Mouse (Mus musculus) kidney, postnatal 36 days (tissue): ENCODE results near the gene Hrh2.
A peak's percentile ranks its signal among the peaks of the same experiment; 100 is the strongest.

Experiments
- DNase-seq, 2 experiments: peaks; one replicate each; pipeline ENCODE4 v3.0.0; 2021 to 2022; ENCODE audit warnings: mixed read lengths in 2 of 2

Gene Hrh2

DNA sequence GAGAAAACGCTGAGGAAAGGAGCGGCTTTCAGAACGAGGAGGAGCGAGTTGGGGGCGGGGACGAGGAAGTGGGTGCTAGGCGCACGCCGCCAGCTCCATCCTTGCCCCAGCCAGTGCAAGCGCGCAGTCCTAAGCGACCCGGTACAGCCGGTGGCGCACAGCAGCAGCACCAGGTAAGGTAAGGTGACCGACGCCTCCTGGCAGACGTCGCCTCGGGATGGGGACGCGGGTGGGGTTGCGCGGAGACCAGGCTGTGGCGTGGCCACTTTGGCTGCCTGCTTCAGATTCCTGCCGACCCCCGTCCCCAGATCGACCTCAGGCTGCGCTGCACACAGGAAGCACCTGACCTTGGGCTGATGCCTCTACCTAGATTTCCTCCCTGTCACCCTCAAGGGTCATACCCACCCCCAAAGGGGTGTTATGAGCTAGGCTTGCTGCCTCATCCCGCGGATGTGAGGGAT, at the start of gene Hrh2:
Gene Hrh2 (plus strand): TSS at position 109 of the 461 bp plus-strand sequence.
- DNase-seq = peak in 1 of 2 experiments; percentile 14

DNA sequence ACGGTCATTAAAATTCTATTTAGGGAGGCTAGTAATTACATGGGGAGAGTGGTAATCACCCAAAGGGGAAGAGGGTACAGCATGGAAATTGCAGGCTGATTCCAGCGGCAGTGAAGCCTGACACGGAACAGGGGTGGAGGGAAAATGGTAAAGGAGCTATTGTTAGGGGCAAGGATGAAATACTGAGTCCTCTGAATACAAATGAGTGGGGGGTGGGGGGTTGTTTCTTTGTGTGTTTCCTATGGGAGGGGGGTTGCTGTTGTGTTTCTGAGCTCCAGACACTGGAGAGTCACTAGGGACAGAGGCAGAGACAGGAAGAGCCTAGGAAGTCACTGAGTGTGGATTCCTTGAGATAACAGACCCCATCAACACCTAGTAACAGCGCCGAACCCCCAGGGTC, 48.1 kb upstream of the Hrh2 start:
- DNase-seq = no peak

DNA sequence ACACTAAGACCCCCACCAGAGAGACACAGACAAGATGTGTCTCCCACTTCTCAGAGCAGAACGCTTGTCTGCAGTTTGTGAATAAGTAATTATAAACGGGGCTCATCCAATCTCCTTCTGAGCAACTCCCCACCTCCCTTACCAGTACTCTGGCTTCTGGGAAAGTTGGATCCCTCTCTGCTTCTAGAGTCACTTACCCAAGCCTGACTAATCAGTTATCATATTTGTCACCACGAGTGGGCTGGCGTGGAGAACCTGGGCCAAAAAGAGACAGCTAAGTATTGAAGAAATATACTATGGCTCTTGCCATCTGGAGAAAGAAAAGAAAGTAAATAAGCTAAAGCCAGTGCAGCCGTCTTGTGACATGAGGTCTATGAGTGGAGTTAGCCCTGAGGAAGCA, 47.3 kb upstream of the Hrh2 start:
- no peak for DNase-seq

DNA sequence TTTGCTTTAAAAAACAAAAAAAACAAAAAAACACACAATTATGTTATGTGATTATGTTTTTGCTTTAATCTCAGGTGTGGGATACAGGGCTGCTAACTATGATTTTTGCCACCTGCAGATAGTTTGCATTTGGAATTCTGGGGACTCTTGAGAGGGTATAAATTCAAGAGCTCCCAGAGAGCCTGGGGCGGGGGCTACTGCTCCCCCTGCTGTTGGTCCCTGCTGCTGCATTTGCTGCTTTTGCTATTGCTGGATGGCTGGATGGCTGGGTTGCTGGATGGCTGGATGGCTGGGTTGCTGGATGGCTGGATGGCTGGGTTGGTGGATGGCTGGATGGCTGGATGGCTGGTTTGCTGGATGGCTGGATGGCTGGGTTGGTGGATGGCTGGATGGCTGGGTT, 44.6 kb upstream of the Hrh2 start:
- DNase-seq = peak in 1 of 2 experiments; percentile 42

DNA sequence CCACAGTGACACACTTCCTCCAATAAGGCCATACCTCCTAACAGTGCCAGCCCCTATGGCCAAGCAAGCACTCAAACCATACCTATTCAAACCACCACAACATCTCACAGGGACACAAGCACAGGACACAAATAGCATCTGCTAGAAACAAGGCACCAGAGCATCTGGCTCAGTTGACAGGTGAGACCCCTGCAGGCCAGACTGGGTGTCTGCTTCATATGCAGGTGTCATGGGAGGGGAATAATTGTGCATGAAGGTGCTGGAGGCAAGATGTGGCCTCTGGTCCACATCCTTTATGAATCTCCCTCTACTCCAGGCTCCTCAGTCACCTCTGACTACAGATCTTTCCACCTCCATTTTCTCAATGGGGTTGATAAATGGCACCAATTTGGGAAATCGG, 39.5 kb upstream of the Hrh2 start:
- no peak for DNase-seq

DNA sequence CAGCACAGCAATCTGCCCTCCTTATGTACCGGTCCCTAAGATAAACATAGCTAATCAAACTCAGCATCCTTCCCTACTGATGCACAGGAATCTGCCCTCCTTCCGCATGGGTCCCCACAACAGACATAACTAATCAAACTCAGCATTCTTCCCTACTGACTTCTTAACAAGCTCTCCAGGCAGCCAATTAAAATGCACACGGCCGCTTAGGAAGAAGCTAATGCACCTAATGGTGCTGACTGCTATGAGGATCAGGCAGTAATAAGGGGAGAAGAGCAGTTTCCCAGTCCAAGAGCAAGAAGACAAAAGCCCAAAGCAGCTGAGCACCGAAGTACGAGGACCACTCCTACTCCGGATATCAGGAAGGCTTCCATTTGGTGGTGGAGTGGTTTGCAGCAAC, 39.0 kb upstream of the Hrh2 start:
- no peak for DNase-seq

DNA sequence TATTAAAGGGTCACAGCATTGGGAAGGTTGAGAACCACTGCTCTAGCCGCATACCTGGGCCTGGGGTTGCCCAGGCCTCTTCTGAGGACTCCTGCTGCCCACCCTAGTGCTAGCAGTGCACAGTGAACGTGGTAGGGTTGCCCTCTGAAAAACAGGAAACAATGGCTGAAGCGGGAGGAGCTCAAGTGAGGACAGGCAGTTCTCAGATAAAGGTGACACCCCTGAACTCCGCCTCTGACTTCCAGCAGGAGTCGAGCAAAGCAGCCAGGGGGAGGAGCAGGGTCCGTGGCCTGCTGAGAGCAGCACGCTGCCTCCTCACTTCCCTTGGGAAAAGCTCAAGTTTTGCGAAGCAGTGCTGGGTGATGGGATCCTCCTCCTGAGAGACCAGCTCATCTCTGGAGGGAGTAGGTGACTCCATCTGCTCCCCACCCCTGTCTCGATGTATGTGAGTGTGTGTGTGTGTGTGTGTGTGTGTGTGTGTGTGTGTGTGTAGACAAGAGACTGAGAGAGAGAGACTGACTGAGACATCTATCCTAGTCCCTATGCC, 38.2 kb upstream of the Hrh2 start:
- no peak for DNase-seq

DNA sequence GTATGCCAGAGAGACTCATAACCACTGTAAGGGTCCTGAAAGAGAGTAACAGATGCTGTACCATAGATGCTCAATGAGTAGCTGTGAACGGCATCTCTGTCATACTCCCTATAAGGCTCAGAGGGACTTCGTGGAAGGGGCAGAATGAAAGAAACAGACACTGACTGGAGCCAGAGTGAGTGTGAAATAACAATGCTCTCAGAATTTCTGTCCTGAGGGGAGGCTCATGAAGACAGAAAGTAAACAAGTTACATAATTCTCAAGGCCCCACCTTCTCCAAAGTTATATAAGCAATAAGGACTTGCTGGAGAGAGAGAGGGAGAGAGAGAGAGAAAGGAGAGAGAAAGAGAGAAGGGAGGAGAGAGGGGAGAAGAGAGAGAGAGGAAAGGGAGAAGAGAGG, 36.1 kb upstream of the Hrh2 start:
- DNase-seq = no peak

DNA sequence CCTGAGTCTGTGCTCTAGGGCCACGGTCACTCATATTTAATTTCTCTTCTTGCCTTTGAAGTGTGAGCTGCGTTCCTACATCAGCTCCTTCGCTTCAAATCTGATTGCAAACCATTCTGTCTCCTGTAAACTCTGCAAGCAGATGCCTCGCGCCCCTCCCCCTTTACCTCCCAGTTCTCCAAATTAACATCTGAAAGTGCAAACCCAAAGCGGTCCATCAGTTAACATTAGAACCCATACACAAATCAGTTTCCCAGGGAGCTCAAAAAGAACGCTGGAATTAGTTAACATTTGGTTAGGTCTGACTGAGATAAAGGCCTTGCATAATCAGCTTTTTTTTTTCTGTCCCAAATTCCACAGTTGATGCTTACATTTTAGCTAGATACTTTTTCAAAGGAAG, 32.7 kb upstream of the Hrh2 start:
- no peak for DNase-seq

DNA sequence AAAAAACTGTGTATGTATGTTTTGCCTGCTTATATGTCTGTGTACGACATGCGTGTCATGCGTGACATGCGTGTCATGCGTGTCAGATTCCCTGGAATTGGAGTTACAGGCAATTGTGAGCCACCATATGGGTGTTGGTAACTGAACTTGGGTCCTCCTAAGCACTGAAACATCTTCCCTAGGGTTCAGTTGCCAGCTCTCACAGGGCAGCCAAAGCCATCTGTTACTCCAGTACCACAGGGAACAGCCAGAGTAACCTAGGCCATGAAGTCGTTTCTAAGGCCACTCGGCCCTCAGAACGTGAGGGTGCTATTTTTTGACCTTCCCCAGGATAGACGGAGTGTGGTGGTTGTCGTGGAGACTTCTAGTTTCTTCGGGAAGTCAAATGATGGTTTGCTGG, 32.2 kb upstream of the Hrh2 start:
- no peak for DNase-seq

DNA sequence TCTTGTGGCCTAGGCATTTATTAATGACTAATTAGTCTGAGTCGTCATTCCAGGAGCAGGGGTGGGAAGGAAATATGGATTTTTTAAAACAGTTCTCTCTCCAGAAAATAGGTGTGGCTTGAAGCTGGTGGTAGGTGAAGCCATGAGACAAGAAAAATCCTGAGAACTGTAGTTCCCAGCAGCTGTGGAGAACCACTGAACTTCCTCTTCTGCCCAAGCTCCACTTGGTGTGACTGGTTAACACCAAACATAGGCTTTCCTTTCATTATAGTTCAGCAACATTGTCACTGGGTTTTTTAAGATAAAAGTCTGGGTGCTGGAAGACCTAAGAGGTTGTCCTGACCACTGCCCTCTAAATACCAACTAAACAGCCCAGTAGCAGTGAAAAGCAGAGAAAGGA, 31.4 kb upstream of the Hrh2 start:
- DNase-seq = no peak

DNA sequence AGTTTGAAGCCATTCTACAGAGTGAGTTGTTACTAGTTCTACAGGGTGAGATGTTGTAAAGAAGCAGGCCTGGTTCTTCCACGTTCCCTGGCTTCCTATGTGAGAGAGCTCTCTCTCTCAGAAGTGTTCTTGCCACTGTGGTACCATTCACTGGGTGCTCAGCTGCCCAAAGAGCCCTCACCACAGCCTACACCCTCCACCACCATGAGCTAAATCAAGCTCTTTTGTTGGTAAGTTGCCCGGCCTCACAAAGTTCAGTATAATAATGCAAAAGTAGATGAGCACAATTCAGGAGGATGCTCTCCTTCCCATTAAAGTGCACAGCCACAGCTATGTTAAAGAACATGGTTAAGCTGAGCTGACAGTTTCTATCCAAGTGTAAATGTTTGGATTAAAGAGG, 30.4 kb upstream of the Hrh2 start:
- no peak for DNase-seq

DNA sequence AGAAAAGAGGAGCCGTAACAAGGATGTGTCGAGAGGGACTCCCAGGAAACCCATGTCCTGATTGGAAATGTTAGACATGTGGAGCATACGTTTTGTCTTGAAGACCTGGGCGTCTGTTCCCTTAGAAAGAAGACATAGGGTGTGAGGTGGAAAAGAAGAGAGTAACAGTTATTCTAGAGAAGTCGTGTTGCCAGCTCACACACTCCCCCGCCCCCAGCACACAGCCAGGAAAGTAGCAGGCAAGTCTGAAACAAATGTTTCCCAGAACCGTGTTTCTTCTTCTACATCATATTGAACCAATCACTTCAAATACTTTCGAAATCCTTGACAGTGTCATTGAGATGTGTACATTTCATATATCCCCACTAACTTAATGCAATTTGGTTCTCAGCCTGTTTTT, 28.6 kb upstream of the Hrh2 start:
- no peak for DNase-seq

DNA sequence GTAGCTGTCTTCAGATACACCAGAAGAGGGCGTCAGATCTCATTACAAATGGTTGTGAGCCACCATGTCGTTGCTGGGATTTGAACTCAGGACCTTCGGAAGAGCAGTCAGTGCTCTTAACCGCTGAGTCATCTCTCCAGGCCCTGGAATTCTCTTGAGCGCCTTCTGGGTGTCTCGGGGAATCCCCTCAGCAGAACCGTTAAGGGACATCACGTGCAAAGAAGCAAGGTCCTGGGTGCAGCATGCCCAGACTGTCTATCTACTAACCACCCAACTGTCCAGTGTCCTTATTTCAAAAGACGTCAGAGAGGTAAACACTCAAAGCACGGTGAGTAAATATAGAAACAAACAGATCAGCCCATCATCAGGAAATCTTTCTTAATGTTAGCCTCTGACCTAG, 27.5 kb upstream of the Hrh2 start:
- no peak for DNase-seq

DNA sequence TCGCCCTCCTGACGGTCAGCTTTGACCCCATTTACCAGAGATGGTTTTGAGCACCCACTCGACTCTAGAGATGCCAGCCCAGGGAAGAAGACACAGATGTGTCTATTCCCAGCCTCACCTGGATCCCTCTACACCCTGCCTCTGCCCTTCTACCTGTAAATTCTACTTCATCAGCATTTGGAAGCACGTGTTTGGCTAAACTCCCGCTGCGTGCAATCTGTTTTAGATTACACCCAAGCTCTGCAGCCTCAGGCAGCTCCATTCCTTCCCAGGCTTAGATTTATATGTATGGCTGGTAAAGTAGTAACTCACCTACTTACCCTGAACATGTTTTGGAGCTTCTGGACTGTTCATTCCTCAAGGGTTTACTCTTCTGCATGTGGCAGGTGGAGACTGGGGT, 26.9 kb upstream of the Hrh2 start:
- DNase-seq = peak in 1 of 2 experiments; percentile 3

DNA sequence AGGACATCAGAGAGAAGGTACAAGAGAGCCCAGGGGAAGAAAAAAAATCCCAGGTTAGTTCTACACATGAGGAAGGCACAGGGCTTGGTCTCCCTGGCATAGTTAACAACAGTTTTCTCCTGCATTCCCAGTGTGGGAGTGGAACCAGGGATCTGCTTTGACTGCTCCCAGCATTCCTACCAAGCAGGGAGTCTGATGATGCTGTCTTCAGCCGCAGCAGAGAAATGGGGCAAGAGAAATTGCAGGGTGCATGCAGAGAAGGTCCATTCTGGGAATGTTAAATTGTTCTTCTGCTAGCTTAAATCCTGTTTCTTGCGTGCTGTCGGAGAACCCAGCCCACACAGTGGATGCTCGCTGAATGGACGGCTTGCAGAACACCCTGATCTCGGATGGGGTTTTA, 26.2 kb upstream of the Hrh2 start:
- no peak for DNase-seq

DNA sequence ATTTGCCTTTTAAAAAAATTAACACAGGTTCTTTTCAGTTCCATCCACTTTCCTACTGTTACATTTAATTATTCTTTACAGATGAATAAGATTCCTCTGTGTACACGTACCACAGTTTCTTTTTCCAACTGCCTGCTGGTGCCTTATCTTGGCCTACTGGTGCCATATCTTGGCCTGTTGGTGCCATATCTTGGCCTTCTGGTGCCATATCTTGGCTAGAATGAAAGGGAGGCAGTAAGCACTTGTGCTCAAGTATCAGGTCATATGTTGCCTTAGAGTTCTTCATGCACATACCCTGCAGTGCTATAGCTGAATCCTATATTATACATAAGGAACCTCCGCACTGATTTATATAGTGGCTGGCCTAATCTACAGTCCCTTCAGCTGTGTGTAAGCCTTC, 24.9 kb upstream of the Hrh2 start:
- no peak for DNase-seq

DNA sequence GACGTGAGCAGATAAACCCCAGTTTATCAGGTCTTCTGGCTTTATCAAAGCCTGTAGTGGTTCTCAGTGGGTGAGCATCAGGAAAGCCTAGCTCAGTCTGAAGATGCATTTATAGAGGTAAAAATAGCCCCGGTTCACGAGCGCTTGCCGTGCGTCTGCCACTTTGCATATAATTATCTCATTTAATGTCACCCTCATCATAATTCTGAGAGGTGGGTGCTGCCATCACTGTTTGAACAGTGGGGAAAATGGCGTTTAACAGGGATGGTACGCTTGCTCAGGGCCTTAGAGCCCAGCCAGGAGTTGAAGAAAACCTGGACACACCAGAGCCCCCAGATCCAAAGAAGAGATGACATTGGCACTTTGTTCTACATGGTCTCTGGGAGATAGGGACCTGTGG, 23.3 kb upstream of the Hrh2 start:
- DNase-seq = no peak

DNA sequence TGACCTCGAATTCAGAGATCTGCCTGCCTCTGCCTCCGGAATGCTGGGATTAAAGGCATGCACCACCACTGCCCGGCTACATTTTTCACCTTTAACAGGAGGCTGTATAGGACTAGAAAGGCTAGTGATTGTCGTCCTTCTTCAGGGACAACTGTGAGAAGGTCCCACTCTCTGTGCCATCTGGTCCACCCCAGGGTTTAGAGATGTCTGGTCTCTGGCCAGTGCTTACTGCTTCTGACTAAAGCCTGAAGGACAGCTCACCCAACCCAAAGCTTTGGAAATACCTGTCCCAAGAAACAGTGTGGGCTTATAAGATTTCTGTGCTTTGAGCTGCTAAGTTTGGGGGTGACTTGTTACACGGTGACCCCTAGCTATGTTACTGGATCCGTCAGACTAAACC, 21.6 kb upstream of the Hrh2 start:
- DNase-seq = no peak

DNA sequence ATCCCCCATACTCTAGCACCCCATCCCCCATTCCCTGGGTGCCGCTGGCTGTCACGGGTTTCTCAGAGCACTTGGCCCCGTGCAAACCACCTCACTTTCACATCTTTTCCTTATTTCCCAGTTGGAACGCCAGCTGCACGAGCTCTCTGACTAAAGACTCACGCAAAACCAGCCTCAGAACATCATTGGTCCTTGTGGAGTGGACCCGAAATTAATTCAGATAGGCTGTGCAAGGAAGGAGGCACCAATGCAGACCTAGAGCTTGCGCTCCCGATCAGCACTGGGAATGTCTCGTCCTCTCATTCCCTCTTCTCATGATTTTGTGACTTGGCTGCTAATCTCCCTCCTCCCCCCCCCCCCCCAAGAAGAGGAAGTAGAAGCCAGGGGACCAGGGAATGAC, 20.6 kb upstream of the Hrh2 start:
- no peak for DNase-seq

DNA sequence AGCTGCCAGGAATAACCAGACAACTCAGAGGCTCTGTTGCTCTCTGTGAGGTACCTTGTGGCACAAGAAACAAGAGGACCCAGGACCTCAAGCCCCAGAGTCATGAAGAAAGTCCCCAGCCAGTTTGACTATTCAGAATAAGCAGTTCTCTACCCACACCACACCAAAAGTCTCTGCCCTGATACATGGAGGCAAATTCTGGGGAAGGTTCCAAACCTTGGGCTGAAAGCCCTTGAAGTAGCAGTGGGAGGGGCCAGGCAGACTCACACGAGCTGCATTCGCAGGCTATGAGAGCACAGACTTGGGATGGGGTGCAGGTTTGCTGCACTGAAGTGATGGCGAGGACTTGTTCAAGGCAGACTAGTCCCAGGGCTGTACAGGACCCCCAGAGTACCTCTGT, 20.2 kb upstream of the Hrh2 start:
- DNase-seq = no peak

DNA sequence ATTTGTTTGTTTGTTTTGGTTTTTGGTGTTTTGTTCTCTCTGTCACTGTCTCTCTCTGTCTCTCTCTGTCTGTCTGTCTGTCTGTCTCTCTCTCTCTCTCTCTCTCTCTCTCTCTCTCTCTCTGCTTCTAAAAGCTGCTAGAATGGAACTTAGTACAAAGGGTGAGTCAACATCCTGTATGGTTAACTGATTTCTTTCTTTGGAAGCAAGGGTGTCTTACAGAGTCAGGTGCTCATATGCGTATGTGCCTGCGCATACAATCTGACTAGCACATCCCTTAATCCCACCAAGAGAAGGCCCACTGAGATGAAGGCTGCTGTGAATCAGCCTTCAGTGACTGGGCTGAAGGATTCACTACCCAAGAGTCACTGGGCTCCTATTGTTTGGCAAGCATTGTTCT, 18.0 kb upstream of the Hrh2 start:
- no peak for DNase-seq

DNA sequence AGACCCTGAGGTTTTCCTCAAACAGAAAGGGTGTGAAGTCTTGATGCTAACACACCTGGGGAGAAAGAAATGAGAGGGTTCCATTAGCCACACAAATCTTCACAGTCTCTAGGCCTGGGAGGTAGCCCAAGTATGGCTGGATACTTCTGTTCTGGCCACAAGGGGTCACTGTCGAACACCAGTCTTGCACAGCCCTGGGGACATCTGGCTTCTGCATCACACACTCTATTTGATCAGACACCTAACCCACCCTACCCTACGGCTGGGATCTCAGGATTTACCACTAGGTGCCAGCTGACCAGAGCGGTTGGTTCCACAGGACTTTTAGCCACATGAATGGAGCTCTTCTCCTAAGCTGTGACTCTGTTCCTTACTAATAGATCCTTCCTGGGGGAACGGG, 17.2 kb upstream of the Hrh2 start:
- DNase-seq = peak in 1 of 2 experiments; percentile 7

DNA sequence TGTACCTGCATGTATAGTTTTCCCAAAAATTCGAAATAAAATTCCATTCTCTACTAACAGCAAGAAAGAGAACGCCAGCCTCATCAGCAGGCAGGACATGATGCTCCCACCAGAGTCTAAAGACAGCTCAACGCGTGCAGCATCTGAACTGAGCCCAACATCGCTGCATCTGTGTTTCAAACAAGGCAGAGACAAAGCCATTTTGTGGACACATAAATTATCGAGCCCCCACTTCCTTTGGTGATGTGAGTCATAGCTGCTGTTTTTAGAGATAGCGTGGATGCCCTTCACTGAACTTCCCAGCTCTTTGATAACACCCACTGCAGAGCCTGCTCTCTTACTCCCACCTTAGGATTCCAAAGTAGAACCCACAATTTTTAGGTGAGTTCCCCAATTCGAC, 16.5 kb upstream of the Hrh2 start:
- DNase-seq = no peak

DNA sequence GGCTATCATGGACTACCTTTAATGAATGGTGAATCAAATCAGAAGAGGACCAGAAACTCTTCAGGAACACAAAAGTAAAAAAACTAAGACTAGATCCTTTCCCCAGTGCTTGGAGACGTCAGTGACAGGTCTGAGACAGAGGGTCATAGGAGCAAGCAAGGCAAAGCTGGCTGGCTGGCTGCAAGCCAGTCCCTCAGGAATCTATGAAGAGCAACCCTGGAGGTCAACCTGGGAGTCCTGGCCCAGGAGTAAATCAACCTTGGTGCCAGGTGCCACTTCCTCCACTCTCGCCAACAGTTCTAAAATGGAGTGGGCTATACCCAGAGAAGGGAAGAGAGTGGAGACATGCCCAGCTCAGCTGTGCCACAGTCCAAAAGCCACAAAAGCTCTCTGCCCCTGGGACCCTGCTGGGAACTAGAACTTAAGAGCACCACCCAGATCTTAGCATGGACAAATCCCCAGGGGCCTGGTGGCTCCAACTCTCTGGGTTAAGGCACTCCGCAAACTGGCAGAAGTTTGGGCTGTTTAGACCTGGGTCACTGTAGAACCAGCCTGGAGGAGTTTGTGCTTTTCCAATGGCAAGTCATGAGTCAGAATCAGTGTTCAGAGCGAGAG, 15.4 kb upstream of the Hrh2 start:
- peak in 1 of 2 experiments; percentile 17 for DNase-seq
